Comparison of ENCODE assay signal across 10 mouse cellular contexts in the genomic region with DNA sequence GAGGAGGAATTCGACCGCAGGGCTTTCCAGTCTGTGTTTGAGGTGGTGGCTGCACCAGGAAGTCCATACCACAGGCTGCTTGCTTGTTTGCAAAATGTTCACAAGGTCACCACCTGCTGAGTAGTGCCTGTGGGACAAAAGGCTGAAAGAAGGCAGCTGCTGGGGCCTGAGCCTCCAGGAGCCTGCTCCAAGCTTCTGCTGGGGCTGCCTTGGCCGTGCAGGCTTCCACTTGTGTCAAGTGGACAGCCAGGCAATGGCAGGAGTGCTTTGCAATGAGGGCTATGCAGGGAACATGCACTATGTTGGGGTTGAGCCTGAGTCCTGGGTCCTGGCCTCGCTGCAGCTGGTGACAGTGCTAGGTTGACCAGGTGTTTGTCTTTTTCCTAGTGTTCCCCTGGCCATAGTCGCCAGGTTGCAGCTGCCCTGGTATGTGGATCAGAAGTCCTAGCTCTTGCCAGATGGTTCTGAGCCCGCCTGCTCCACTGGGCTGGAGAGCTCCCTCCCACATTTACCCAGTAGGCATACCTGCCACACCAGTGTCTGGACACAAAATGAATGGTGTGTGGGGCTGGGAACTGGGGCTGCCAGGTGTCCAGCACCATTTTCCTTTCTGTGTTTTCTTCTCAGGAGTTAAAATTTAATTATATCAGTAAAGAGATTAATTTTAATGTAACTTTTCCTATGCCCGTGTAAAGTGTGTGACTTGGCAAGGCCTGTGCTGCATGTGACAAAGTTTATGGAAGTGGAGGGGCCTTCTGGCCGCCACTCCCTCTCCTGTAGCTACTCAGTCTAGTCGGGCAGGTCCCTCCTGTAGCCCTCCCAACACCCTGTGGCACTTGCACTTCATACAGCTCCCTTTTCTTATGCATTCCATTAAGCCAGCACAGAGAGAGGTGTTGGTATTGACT. TPM values are rescaled to one million over a fixed set of nuclear protein-coding genes. Genes with fewer than 3 reads are reported as not detected.
DNase-seq lines count a peak whose midpoint lies in the region; ATAC-seq and TF ChIP-seq lines count a peak whose summit lies in the region.
"Had no signal": no experiment of that assay in that cellular context is flagged by ENCODE, and none has a peak within 500 bp of the region (broad histone marks: within the 10 kb centered on the region; RNA-seq: fewer than 3 reads in every experiment).

No protein-coding gene starts in this region.

- no peaks in the 10 kb centered on the region for H3K27me3 ChIP-seq in liver, embryonic 11.5 days (replicated peaks; ENCODE audit: control insufficient read depth, insufficient read depth, low read length)
- H3K27me3 ChIP-seq in intestine, embryonic 15.5 days (replicated peaks) = no peaks in the 10 kb centered on the region
- H3K27me3 ChIP-seq in lung, embryonic 14.5 days (ENCODE audit: insufficient read depth, low read length) = no peaks in the 10 kb centered on the region

- peaks cover 28% of the 10 kb centered on the region for H3K36me3 ChIP-seq in liver, embryonic 11.5 days (ENCODE audit: control insufficient read depth, insufficient read depth, low read length)
- H3K36me3 ChIP-seq in intestine, embryonic 15.5 days = peaks cover 37% of the 10 kb centered on the region
- H3K36me3 ChIP-seq in lung, embryonic 14.5 days (ENCODE audit: insufficient read depth) = peaks cover 55% of the 10 kb centered on the region

- no peaks in the 10 kb centered on the region for H3K9me3 ChIP-seq in liver, embryonic 11.5 days (ENCODE audit: control insufficient read depth, low read length)
- no peaks in the 10 kb centered on the region for H3K9me3 ChIP-seq in intestine, embryonic 15.5 days
- H3K9me3 ChIP-seq in lung, embryonic 14.5 days (ENCODE audit: low read depth, low read length) = no peaks in the 10 kb centered on the region

- no peak overlapping the region for H3K4me3 ChIP-seq in liver, embryonic 11.5 days (ENCODE audit: low read depth, low read length)
- H3K4me3 ChIP-seq in intestine, embryonic 15.5 days (replicated peaks) = no peak overlapping the region
- H3K4me3 ChIP-seq in lung, embryonic 14.5 days (ENCODE audit: low read depth, low read length) = no peak overlapping the region

- 0 out of 2 replicates have a peak, but pooled peaks cover 8% of the 10 kb centered on the region for H3K4me1 ChIP-seq in liver, embryonic 11.5 days (replicated peaks; ENCODE audit: control insufficient read depth, insufficient read depth, low read length)
- no peaks in the 10 kb centered on the region for H3K4me1 ChIP-seq in intestine, embryonic 15.5 days (replicated peaks)
- H3K4me1 ChIP-seq in lung, embryonic 14.5 days (ENCODE audit: insufficient read depth) = no peaks in the 10 kb centered on the region

- ATAC-seq in liver, embryonic 11.5 days (replicated peaks; ENCODE audit: low FRiP score) = no peak
- peak; percentile 68 for ATAC-seq in intestine, embryonic 15.5 days
- peak; percentile 53; the same call in 1 of the 2 replicates for ATAC-seq in lung, embryonic 14.5 days (ENCODE audit: insufficient read depth)

- WGBS in liver, embryonic 11.5 days = 77% methylated on average over 9 of the region's 9 CpGs
- 74% methylated on average over 9 of the region's 9 CpGs for WGBS in intestine, embryonic 15.5 days
- 66% methylated on average over 9 of the region's 9 CpGs for WGBS in lung, embryonic 14.5 days

- no peak overlapping the region for H3K4me2 ChIP-seq in liver, embryonic 11.5 days
- H3K4me2 ChIP-seq in intestine, embryonic 15.5 days (replicated peaks) = no peak overlapping the region
- H3K4me2 ChIP-seq in lung, embryonic 14.5 days = no peak overlapping the region

- DNase-seq in liver, embryonic 11.5 days (ENCODE audit: low spot score) = no peak
- DNase-seq in liver = no peak
- DNase-seq in lung, embryonic 14.5 days = no peak
- peak; percentile 55 to 66 for DNase-seq in thymus, postnatal 10 days (ENCODE audit: low spot score in 2 of 2)
- DNase-seq in left cerebral cortex, adult 8-10 months (ENCODE audit: low spot score in 2 of 2) = no peak
- no peak for DNase-seq in ovary, postnatal 14 days (ENCODE audit: low spot score)
- DNase-seq: cerebellum, adult 18-20 months; gastrocnemius, postnatal 14 days; midbrain, embryonic 14.5 days had no signal

- no peak overlapping the region for H3K9ac ChIP-seq in liver, embryonic 11.5 days (ENCODE audit: low read depth, low read length)
- H3K9ac ChIP-seq in intestine, embryonic 15.5 days = no peak overlapping the region
- no peak overlapping the region for H3K9ac ChIP-seq in lung, embryonic 14.5 days

- no peak for TF ChIP-seq CTCF in lung, embryonic 14.5 days (IDR thresholded peaks at IDR 0.05; ENCODE audit: low read depth)

- peak overlapping the region; percentile 28; the same call in 1 of the 2 replicates for H3K27ac ChIP-seq in liver, embryonic 11.5 days (ENCODE audit: low read depth, low read length)
- H3K27ac ChIP-seq in intestine, embryonic 15.5 days = peak overlapping the region; percentile 60; the same call in 1 of the 2 replicates
- H3K27ac ChIP-seq in lung, embryonic 14.5 days (ENCODE audit: low read depth) = peak overlapping the region; percentile 67

RNA-seq across cellular contexts. Expression of gene Msantd1, which starts 1.2 kb away (rescaled TPM):
- polyA plus RNA-seq in liver, embryonic 11.5 days (2014; fragmentation: Nextera tagmentation; extraction: Ambion mirVana) = 0.48 and 0.95 TPM in 2 replicates
- 0.55 and 0.64 TPM in 2 replicates for polyA plus RNA-seq in intestine, embryonic 15.5 days (2015; fragmentation: Nextera tagmentation; extraction: Ambion mirVana)
- 0.49 and 1.1 TPM in 2 replicates for polyA plus RNA-seq in lung, embryonic 14.5 days (2014; fragmentation: Nextera tagmentation; extraction: Ambion mirVana)
- total RNA-seq in left cerebral cortex, adult 8-10 months (2022) = 1 to 10 TPM; 3.9 to 6.6 (median 4.1) TPM

RNA-seq across cellular contexts. Expression of gene Rgs12, which starts 40.3 kb away (rescaled TPM):
- 38.8 and 39.3 TPM in 2 replicates for polyA plus RNA-seq in liver, embryonic 11.5 days (2014; fragmentation: Nextera tagmentation; extraction: Ambion mirVana)
- 16.6 and 17.3 TPM in 2 replicates for polyA plus RNA-seq in intestine, embryonic 15.5 days (2015; fragmentation: Nextera tagmentation; extraction: Ambion mirVana)
- polyA plus RNA-seq in lung, embryonic 14.5 days (2014; fragmentation: Nextera tagmentation; extraction: Ambion mirVana) = 26.6 and 31.4 TPM in 2 replicates
- 10 to 100 TPM; 43.3 to 59.1 (median 45.4) TPM for total RNA-seq in left cerebral cortex, adult 8-10 months (2022)

Comparison
In these comparisons a context has a peak if more than half of its experiments do, and no peak if none do; other contexts are left out.
1. DNase-seq: peak in thymus, postnatal 10 days (2 of 2); none in liver, embryonic 11.5 days (single experiment), liver (single experiment), lung, embryonic 14.5 days (single experiment), left cerebral cortex, adult 8-10 months (0 of 2) and ovary, postnatal 14 days (single experiment).
2. Peak in every context shown above with its lines, with median percentiles within 50 percentile points of each other: H3K27ac ChIP-seq.